Mouse (Mus musculus): Measurements from ENCODE around the gene Ushbp1.
"Not testable (repeated sequence)": the region's sequence is repeated elsewhere in the genome, so short reads cannot be mapped to it uniquely, and the experiment has no call there.

Ushbp1 gene

GRCm38 (mm10) chr8:71370711-71371235, 24.8 kb downstream of the Ushbp1 start:
- no peak for DNase-seq (ENCODE audit: low spot score in 2 of 2)

GRCm38 (mm10) chr8:71369040-71369718, 26.4 kb downstream of the Ushbp1 start:
- no peak for DNase-seq (ENCODE audit: low spot score in 2 of 2)

- DNase-seq (ENCODE audit: low spot score in 2 of 2), result no peak
Observed at GRCm38 (mm10) chr8:71368366-71368765, 27.2 kb downstream of the Ushbp1 start.

GRCm38 (mm10) chr8:71367529-71368176, 27.9 kb downstream of the Ushbp1 start:
- DNase-seq (ENCODE audit: low spot score in 2 of 2), result no peak

- peak; percentile 89 to 95 for DNase-seq (ENCODE audit: low spot score in 2 of 2)
Observed at GRCm38 (mm10) chr8:71366771-71367528, 28.7 kb downstream of the Ushbp1 start, which contains the start of gene Use1. Use1 (plus strand) TSS chr8:71366848.

- no peak for DNase-seq (ENCODE audit: low spot score in 2 of 2)
Observed at GRCm38 (mm10) chr8:71358026-71358425, 37.6 kb downstream of the Ushbp1 start.

GRCm38 (mm10) chr8:71351520-71351919, 44.1 kb downstream of the Ushbp1 start:
- no peak for DNase-seq (ENCODE audit: low spot score in 2 of 2)

GRCm38 (mm10) chr8:71351117-71351516, 44.5 kb downstream of the Ushbp1 start:
- no peak for DNase-seq (ENCODE audit: low spot score in 2 of 2)

GRCm38 (mm10) chr8:71346581-71346980, 49.0 kb downstream of the Ushbp1 start:
- DNase-seq (ENCODE audit: low spot score in 2 of 2), result no peak

GRCm38 (mm10) chr8:71340625-71341024, 55.0 kb downstream of the Ushbp1 start:
- DNase-seq (ENCODE audit: low spot score in 2 of 2), result no peak

- not testable (repeated sequence) for DNase-seq (ENCODE audit: low spot score in 2 of 2)
Observed at GRCm38 (mm10) chr8:71337834-71338233, 57.8 kb downstream of the Ushbp1 start.

All from right cerebral cortex, adult 2 months (tissue).